Mouse (Mus musculus) right cerebral cortex, postnatal 14 days (tissue): ENCODE measurements around the gene Zfp652.

Experiments
- DNase-seq: peaks from one replicate; pipeline ENCODE4 v3.0.0; 2022

The Zfp652 gene

GRCm38 (mm10) chr11:95769208-95769607 is 56.7 kb downstream of the Zfp652 start:
- no peak for DNase-seq

DNA sequence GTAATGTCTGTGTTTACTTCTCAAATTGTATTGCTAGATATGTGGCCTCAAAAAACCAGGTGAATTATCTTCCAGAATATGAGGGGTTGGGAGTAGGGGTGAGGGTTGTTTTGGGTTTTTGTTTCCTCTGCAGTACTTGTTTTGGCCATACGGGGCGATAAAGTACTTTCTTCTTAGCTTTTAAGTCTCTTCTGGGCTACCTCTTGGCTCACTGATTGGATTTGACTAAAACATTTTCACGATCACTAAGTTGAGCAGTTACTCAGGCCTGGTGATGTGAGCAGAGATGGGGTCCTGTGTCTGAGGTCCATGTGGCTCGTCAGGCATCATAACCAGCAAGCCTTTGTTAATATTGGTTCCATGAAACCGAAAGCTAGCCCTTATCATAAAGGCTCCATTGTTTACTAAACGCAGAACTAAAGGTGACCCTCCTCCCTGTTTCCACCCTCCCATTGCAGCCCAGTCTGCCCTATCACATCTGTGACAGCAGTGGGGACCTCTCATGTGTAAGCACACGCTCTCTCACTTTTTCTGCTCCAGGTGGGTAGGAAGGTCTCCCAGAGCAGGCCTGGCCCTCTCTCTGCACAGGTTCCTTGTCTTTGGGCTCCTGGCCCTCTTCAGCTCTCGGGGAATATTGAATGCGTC is 58.4 kb downstream of the Zfp652 start:
- no peak for DNase-seq

DNA sequence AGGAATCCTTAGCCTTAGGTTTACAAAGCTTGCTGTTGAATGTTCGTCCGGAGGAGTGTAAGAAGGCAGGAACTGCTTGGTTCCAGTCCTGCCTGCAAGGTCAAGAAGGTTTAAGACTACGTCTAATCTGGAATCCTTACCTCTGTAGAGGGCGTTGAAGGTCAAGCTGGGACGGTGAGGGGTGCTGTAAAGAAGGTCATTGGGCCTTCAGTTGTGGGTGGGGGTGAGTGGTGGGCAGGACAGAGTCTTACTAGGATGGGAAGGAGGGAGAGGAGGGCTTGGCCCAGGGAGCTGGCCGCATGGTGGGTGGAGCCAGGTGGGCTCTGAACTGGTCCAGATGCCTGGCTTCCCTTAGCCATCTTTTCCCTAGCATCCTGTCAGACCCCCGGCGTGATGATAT is 59.2 kb downstream of the Zfp652 start:
- no peak for DNase-seq

DNA sequence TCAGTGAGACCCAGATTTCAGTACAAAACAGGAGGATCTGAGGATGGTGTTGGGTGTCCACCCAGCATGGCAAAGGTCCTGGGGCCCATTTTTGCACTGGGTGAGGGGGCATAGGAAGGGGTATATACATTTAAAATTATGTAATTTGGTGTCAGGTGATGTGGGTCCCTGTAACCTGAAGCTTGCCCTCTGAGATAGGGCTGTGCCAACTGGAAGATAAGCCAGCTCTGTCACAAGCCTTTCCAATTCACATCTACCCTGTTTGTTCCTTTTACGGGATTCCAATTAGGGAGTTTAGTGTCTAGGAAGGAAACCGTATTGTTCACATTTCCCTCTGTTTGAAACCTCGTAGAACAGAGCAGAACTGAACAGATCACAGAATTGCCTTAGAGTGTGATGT is 60.8 kb downstream of the Zfp652 start:
- no peak for DNase-seq

DNA sequence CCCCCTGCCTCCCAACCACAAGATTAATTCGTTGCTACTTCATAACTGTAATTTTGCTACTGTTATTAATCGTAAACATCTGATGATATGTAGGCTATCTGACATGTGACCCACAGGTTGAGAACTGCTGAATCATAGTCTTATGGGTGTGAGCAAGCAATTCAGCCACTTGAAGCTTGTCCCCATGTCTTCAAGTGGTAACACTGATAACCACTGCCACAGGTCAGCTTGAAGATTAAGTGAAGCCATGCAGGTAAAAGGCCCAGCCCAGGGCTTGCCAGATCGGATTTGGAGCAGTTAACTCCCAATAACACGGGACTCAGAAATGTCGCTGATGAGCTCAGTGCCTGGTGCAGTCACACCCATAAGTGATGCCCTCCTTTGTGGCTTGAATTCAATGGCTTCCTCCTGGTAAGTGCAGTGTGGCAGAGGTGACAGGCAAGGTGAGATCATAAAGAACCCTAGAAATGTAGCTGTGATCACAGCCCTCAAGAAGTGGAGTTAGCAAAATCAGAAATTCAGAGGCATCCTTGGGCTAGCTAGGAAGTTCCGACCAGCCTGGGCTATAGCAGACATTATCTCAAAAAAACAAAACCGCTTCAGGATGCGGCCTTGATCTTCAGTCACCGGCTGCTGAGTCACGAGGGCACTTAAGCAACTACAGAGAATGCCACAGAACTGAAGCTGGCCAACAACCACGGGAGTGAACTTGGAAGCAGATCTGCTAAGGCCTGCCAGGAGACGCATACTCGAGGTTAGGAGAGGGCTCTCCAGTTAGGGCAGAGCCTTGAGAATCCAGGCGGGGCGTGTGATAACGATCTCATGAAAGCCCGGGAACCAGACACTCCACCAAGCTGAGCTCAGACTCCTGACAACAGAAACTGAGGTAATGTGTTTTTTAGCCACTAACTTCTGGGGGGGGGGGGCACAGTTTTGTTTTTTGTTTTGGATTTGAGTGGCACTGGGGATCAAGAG is 65.1 kb downstream of the Zfp652 start:
- DNase-seq, result no peak

DNA sequence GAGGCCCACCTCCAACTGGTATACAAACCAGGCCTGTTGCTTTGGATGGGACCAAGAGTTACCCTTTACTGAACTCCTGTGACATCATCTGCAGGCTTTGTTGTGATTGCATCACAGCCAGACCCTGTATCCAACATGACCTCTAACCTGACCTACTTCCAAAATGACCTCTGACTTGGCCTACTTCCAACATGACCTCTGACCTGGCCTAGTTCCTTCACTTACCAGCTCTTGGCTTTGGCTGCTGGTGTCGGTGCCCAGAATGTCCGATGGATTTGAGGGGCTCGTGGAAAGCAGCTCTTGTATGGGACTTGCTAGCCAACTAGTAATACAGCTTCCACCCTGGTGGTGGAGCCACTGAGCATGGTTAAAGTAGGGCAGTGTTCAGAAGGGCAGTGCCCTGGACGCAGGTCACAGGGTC is 66.4 kb downstream of the Zfp652 start:
- DNase-seq, result no peak

- DNase-seq, result no peak
Measured at GRCm38 (mm10) chr11:95779366-95779765, 66.9 kb downstream of the Zfp652 start.

DNA sequence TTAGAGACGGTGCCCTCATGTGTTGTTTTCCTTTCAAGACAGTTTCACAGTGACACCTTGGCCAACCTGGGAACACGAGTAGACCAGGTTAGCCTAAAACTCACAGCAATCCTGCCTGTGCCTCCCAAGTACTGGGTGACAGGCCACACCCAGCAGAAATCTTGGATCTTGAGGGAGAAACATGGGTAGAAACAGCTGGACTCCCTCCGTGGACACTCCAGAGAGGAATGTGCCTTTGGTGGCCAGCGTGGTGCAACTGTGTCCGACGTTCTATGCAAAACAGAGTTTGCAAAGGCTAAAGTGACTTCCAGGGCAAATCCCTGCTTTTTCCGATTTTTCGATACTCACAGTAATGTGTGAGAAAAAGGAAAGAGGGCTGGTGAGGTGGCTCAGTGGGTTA is 68.0 kb downstream of the Zfp652 start:
- DNase-seq, result no peak

GRCm38 (mm10) chr11:95781557-95781956 is 69.1 kb downstream of the Zfp652 start:
- DNase-seq, result no peak

DNA sequence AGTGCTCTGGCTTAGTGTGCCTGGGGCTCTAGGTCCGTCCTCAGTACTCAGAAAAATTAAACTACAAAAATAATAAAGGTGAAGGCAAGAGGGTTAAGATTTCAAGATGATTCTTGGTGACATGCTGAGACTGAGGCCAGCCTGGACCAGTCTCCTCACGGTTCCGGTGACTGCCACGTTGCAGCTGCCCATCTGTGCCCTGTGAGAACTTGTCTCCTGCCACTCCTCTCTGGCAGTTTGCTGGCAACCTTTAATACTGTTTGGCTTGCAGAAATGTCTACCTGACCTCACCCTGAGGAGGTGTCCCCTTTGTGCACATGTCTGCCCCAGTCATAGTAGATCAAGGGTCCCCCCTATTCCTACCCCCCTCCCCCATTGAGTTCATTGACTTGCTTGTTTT is 71.0 kb downstream of the Zfp652 start:
- no peak for DNase-seq

DNA sequence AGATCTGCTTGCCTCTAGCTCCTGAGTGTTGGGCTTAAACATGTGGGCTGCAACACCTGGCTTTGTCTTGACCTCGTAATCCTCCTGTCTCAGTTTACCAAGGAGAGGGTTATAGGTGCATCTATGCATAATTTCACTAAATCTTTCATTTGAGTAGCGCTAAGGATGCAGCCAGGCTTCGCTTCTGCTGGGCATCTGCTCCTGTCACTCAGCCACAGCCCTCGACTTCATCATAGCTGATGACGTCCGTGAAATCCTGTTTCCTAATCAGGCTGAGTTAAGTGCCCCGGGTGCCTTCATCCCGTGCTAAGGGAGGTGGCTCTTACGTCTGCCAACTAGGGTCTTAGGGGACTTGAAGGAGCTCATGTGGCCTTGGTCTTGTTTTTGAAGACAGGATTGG is 71.5 kb downstream of the Zfp652 start:
- DNase-seq, result no peak

DNA sequence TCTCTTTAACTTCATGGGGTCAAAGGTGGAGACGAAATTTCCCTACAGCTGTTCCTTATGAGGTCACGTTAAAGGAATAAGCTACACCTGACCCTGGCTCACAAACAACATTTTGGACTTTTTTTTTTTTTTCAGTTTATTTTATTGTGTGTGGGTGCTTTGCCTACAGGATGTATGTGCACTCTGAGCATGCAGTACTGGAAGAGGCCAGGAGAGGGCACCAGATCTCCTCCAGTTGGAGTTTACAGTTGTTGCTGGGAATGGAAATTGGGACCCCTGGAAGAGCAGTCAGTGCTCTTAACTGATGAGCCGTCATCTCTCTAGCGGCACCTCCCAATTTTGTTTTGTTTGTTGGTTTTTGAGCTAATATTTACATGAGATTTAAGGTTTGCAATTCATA is 73.2 kb downstream of the Zfp652 start:
- no peak for DNase-seq

- no peak for DNase-seq
Measured at GRCm38 (mm10) chr11:95786511-95786910, 74.0 kb downstream of the Zfp652 start.

DNA sequence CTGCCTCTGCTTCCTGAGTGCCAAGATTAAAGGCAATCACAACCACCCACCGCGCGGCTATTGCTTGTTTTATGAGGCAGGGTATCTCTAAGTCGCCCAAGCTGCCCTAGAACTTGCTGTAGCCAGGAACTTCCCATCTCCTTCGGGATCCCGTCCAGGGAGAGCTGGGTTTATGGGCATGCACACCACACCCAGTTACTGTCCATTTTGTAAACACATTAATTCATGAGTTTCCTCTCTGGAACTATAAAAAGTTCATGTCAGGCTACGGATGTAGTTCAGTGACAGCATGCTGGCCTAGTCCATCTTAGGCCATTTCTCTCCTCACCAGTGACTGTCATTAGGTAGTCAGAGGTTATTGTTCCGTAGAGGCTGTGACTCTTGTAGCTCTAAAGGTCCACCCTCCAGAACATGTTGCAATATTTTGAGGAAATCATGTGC is 77.0 kb downstream of the Zfp652 start:
- DNase-seq, result no peak

DNA sequence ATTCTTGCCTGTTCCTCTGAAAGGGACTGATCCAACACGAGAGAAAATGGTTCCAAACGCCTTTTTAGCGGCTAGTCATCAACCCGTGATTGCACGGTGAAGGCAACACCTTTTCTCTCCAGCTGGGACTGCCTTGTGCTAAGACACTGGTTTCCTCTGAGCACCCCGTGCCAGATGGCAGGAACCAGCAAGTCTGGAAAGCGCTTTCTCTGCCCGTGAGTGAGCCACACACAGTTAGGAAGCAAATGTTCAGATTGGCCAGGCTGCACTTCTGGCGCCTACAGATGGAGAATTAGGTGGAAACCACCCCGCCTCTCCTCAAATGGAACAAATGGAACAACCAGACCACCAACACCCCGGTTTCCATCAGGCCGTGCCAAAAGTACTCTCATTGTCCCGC is 79.3 kb downstream of the Zfp652 start:
- DNase-seq, result peak; percentile 40

- DNase-seq, result no peak
Measured at GRCm38 (mm10) chr11:95792950-95793509, 80.6 kb downstream of the Zfp652 start.

GRCm38 (mm10) chr11:95794201-95794600 is 81.7 kb downstream of the Zfp652 start:
- DNase-seq, result no peak

GRCm38 (mm10) chr11:95795582-95795981 is 83.1 kb downstream of the Zfp652 start:
- no peak for DNase-seq

GRCm38 (mm10) chr11:95805010-95805409 is 92.5 kb downstream of the Zfp652 start:
- DNase-seq, result no peak

GRCm38 (mm10) chr11:95805527-95805926 is 93.1 kb downstream of the Zfp652 start:
- no peak for DNase-seq

- no peak for DNase-seq
Measured at GRCm38 (mm10) chr11:95807884-95808283, 95.4 kb downstream of the Zfp652 start.

- DNase-seq, result no peak
Measured at GRCm38 (mm10) chr11:95808448-95809011, 96.1 kb downstream of the Zfp652 start.

GRCm38 (mm10) chr11:95809603-95810002 is 97.1 kb downstream of the Zfp652 start:
- DNase-seq, result no peak

DNA sequence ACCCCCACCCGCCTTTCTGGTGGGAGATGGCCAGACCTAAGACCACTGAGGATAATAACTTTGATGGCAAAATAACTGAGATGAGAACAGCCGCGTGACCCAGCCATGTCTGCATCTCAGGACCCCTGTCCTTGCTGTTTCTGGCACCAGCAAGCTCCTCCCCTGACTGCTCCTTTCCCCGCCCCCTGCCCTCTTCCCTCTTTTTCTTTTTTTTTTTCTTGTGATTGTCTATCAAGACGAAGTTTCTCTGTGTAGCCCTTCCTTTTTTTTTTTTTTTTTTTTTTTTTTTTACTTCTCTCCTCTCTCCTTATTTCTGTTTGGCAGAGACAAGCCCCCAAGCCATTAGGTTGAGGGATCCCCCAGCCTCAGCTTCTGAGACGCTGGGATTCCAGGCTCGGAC is 98.4 kb downstream of the Zfp652 start:
- DNase-seq, result no peak
